Mouse (Mus musculus): Measurements from ENCODE around the gene Mrps16. TPM values are rescaled to one million over a fixed set of nuclear protein-coding genes. Genes with fewer than 3 reads are reported as not detected.

Gene Mrps16
- total and polyA plus RNA-seq, 2 experiments from 2014 or later: 36.2 to 66.2 TPM

GRCm38 (mm10) chr14:20378313-20379061 is 14.9 kb downstream of the Mrps16 start:
- no peaks in the 10 kb centered on the region for H3K27me3 ChIP-seq (ENCODE audit: insufficient read depth, low read length)
- ATAC-seq (ENCODE audit: low FRiP score) (peak; percentile 47; the same call in 1 of the 2 replicates), DNase-seq (ENCODE audit: low spot score) (peak; percentile 59)
- no peak overlapping the region for H3K4me3 ChIP-seq (ENCODE audit: low read depth, low read length)
- H3K4me1 ChIP-seq (ENCODE audit: insufficient read depth, low read length): no peaks in the 10 kb centered on the region
- H3K9ac ChIP-seq (replicated peaks; ENCODE audit: low read length, poor library complexity, severe bottlenecking): no peak overlapping the region
- H3K36me3 ChIP-seq (ENCODE audit: insufficient read depth, low read length): peaks cover 33% of the 10 kb centered on the region
- H3K9me3 ChIP-seq (ENCODE audit: low read length): no peaks in the 10 kb centered on the region
- no peak overlapping the region for H3K27ac ChIP-seq (ENCODE audit: low read depth, low read length)
- 42% methylated on average over 13 of the region's 13 CpGs for WGBS
- peak; percentile 70 for TF ChIP-seq CTCF (IDR thresholded peaks at IDR 0.05)
- no peak overlapping the region for H3K4me2 ChIP-seq (ENCODE audit: low read depth, low read length, poor library complexity, severe bottlenecking)

GRCm38 (mm10) chr14:20377112-20377521 is 16.3 kb downstream of the Mrps16 start:
- no peak for TF ChIP-seq CTCF (IDR thresholded peaks at IDR 0.05)
- 88% methylated on average over 4 of the region's 4 CpGs for WGBS
- DNase-seq (ENCODE audit: low spot score): no peak
- peaks cover 36% of the 10 kb centered on the region for H3K36me3 ChIP-seq (ENCODE audit: insufficient read depth, low read length)
- H3K9ac ChIP-seq (replicated peaks; ENCODE audit: low read length, poor library complexity, severe bottlenecking): no peak overlapping the region
- H3K27ac ChIP-seq (ENCODE audit: low read depth, low read length): no peak overlapping the region
- H3K27me3 ChIP-seq (ENCODE audit: insufficient read depth, low read length): no peaks in the 10 kb centered on the region
- no peaks in the 10 kb centered on the region for H3K4me1 ChIP-seq (ENCODE audit: insufficient read depth, low read length)
- H3K4me2 ChIP-seq (ENCODE audit: low read depth, low read length, poor library complexity, severe bottlenecking): no peak overlapping the region
- no peaks in the 10 kb centered on the region for H3K9me3 ChIP-seq (ENCODE audit: low read length)
- H3K4me3 ChIP-seq (ENCODE audit: low read depth, low read length): no peak overlapping the region
- ATAC-seq (ENCODE audit: low FRiP score): no peak

GRCm38 (mm10) chr14:20371854-20372253 is 21.6 kb downstream of the Mrps16 start:
- ATAC-seq (ENCODE audit: low FRiP score): no peak
- Histone ChIP-seq H3K27ac (ENCODE audit: low read depth, low read length) (no peak overlapping the region), H3K9ac (replicated peaks; ENCODE audit: low read length, poor library complexity, severe bottlenecking) (no peak overlapping the region), H3K36me3 (ENCODE audit: insufficient read depth, low read length) (peaks cover 35% of the 10 kb centered on the region), H3K27me3 (ENCODE audit: insufficient read depth, low read length) (no peaks in the 10 kb centered on the region), H3K4me2 (ENCODE audit: low read depth, low read length, poor library complexity, severe bottlenecking) (no peak overlapping the region), H3K4me1 (ENCODE audit: insufficient read depth, low read length) (no peaks in the 10 kb centered on the region), H3K9me3 (ENCODE audit: low read length) (no peaks in the 10 kb centered on the region), H3K4me3 (ENCODE audit: low read depth, low read length) (no peak overlapping the region)
- no peak for DNase-seq (ENCODE audit: low spot score)
- 89% methylated on average over 1 of the region's 1 CpGs for WGBS
- no peak for TF ChIP-seq CTCF (IDR thresholded peaks at IDR 0.05)

GRCm38 (mm10) chr14:20370798-20371197 is 22.6 kb downstream of the Mrps16 start:
- H3K27ac ChIP-seq (ENCODE audit: low read depth, low read length): no peak overlapping the region
- DNase-seq (ENCODE audit: low spot score): no peak
- no peak overlapping the region for H3K4me2 ChIP-seq (ENCODE audit: low read depth, low read length, poor library complexity, severe bottlenecking)
- H3K27me3 ChIP-seq (ENCODE audit: insufficient read depth, low read length): no peaks in the 10 kb centered on the region
- H3K36me3 ChIP-seq (ENCODE audit: insufficient read depth, low read length): peaks cover 31% of the 10 kb centered on the region
- ATAC-seq (ENCODE audit: low FRiP score): no peak
- 85% methylated on average over 7 of the region's 7 CpGs for WGBS
- H3K4me3 ChIP-seq (ENCODE audit: low read depth, low read length): no peak overlapping the region
- no peak for TF ChIP-seq CTCF (IDR thresholded peaks at IDR 0.05)
- H3K9ac ChIP-seq (replicated peaks; ENCODE audit: low read length, poor library complexity, severe bottlenecking): no peak overlapping the region
- H3K9me3 ChIP-seq (ENCODE audit: low read length): no peaks in the 10 kb centered on the region
- H3K4me1 ChIP-seq (ENCODE audit: insufficient read depth, low read length): no peaks in the 10 kb centered on the region

GRCm38 (mm10) chr14:20368271-20368670 is 25.2 kb downstream of the Mrps16 start:
- peak; percentile 26 for TF ChIP-seq CTCF (IDR thresholded peaks at IDR 0.05)
- no peaks in the 10 kb centered on the region for H3K9me3 ChIP-seq (ENCODE audit: low read length)
- no peak overlapping the region for H3K4me3 ChIP-seq (ENCODE audit: low read depth, low read length)
- peaks cover 34% of the 10 kb centered on the region for H3K36me3 ChIP-seq (ENCODE audit: insufficient read depth, low read length)
- ATAC-seq (ENCODE audit: low FRiP score) (no peak), DNase-seq (ENCODE audit: low spot score) (no peak)
- no peak overlapping the region for H3K27ac ChIP-seq (ENCODE audit: low read depth, low read length)
- no peaks in the 10 kb centered on the region for H3K4me1 ChIP-seq (ENCODE audit: insufficient read depth, low read length)
- no peak overlapping the region for H3K4me2 ChIP-seq (ENCODE audit: low read depth, low read length, poor library complexity, severe bottlenecking)
- H3K27me3 ChIP-seq (ENCODE audit: insufficient read depth, low read length): no peaks in the 10 kb centered on the region
- H3K9ac ChIP-seq (replicated peaks; ENCODE audit: low read length, poor library complexity, severe bottlenecking): no peak overlapping the region
- 95% methylated on average over 3 of the region's 3 CpGs for WGBS

- Histone ChIP-seq H3K4me3 (ENCODE audit: low read depth, low read length) (no peak overlapping the region), H3K4me2 (ENCODE audit: low read depth, low read length, poor library complexity, severe bottlenecking) (no peak overlapping the region), H3K9me3 (ENCODE audit: low read length) (no peaks in the 10 kb centered on the region), H3K36me3 (ENCODE audit: insufficient read depth, low read length) (peaks cover 52% of the 10 kb centered on the region), H3K9ac (replicated peaks; ENCODE audit: low read length, poor library complexity, severe bottlenecking) (no peak overlapping the region), H3K27ac (ENCODE audit: low read depth, low read length) (no peak overlapping the region), H3K27me3 (ENCODE audit: insufficient read depth, low read length) (no peaks in the 10 kb centered on the region), H3K4me1 (ENCODE audit: insufficient read depth, low read length) (no peaks in the 10 kb centered on the region)
- TF ChIP-seq CTCF (IDR thresholded peaks at IDR 0.05): no peak
- 92% methylated on average over 4 of the region's 4 CpGs for WGBS
- ATAC-seq (ENCODE audit: low FRiP score) (no peak), DNase-seq (ENCODE audit: low spot score) (no peak)
Observed at GRCm38 (mm10) chr14:20363230-20363629, 30.2 kb downstream of the Mrps16 start.

Data from midbrain, postnatal 0 days (tissue).